Mouse (Mus musculus) CH12.LX (cell line): Measurements from ENCODE around the gene Slc34a1. TPM values are rescaled to one million over a fixed set of nuclear protein-coding genes. Genes with fewer than 3 reads are reported as not detected.
"Not testable (repeated sequence)": the region's sequence is repeated elsewhere in the genome, so short reads cannot be mapped to it uniquely, and the experiment has no call there.

Experiments
- DNase-seq: peaks from one replicate; pipeline ENCODE4 v3.0.0-alpha.2; 2013; ENCODE audit errors: extremely low read depth
- H3K27ac ChIP-seq: 2 replicates; pipeline ENCODE4 v1.5.1; 2012; ENCODE audit warnings: low read depth, mild to moderate bottlenecking, control low read depth, moderate library complexity; ENCODE audit not compliant: insufficient read depth
- H3K27me3 ChIP-seq: replicated peaks from 2 replicates; pipeline ENCODE3; 2012; ENCODE audit warnings: inconsistent platforms
- H3K36me3 ChIP-seq, 2 experiments: replicated peaks in 1 of 2; 2 replicates each; pipeline versions ENCODE3 to v1.6.1; 2012; ENCODE audit warnings: inconsistent platforms in 1 of 2, low read length in 1 of 2, mild to moderate bottlenecking in 1 of 2, mixed read lengths in 1 of 2, moderate library complexity in 1 of 2; ENCODE audit not compliant: control insufficient read depth in 1 of 2, insufficient read depth in 1 of 2
- H3K4me1 ChIP-seq, 2 experiments: 2 replicates each; pipeline ENCODE4 v1.6.1; 2012; ENCODE audit warnings: inconsistent platforms in 1 of 2, moderate library complexity in 1 of 2; ENCODE audit not compliant: insufficient read depth in 2 of 2, control insufficient read depth in 1 of 2
- H3K4me2 ChIP-seq: 2 replicates; pipeline ENCODE4 v1.6.1; 2012; ENCODE audit warnings: low read depth, mild to moderate bottlenecking, control low read depth; ENCODE audit not compliant: poor library complexity, insufficient read depth, severe bottlenecking
- H3K4me3 ChIP-seq, 3 experiments: fragments of 150-350 bp in 1 of 3; sonication (generic) in 1 of 3; replicated peaks in 1 of 3; 2 replicates each; pipeline versions ENCODE3 to v1.5.1; 2011 to 2012; ENCODE audit warnings: low read depth in 2 of 3, low read length in 2 of 3, mild to moderate bottlenecking in 2 of 3, moderate library complexity in 2 of 3, control low read depth in 1 of 3, improper control_type of control experiment in 1 of 3, inconsistent platforms in 1 of 3, mixed read lengths in 1 of 3; ENCODE audit not compliant: poor library complexity in 1 of 3
- H3K79me2 ChIP-seq: replicated peaks from 2 replicates; pipeline ENCODE4 v1.6.1; 2012; ENCODE audit warnings: mild to moderate bottlenecking, moderate library complexity; ENCODE audit not compliant: control insufficient read depth, poor library complexity, insufficient read depth, severe bottlenecking; ENCODE audit errors: extremely low read depth
- H3K9ac ChIP-seq: 2 replicates; pipeline ENCODE4 v1.6.1; 2012; ENCODE audit warnings: low read depth, mild to moderate bottlenecking, control low read depth, moderate library complexity; ENCODE audit not compliant: insufficient read depth
- H3K9me3 ChIP-seq: replicated peaks from 2 replicates; pipeline ENCODE3; 2012; ENCODE audit warnings: low read length, inconsistent platforms, mixed read lengths
- CHD1 ChIP-seq: IDR thresholded peaks from 2 replicates; pipeline ENCODE4 v1.6.1; 2012; ENCODE audit warnings: low read depth, low read length, improper control_type of control experiment, inconsistent platforms
- CTCF ChIP-seq, 2 experiments: IDR thresholded peaks in 1 of 2; conservative IDR thresholded peaks in 1 of 2; 2 replicates each; pipeline ENCODE4 v1.5.1; 2011 to 2012; ENCODE audit warnings: low read depth in 2 of 2, low read length in 2 of 2, improper control_type of control experiment in 1 of 2, inconsistent platforms in 1 of 2, mild to moderate bottlenecking in 1 of 2, moderate library complexity in 1 of 2
- ELF1 ChIP-seq: IDR thresholded peaks from 2 replicates; pipeline ENCODE4 v1.6.1; 2014; ENCODE audit warnings: low read depth, mild to moderate bottlenecking, inconsistent platforms, low read length, improper control_type of control experiment
- EP300 ChIP-seq: IDR thresholded peaks from 2 replicates; pipeline ENCODE4 v1.6.1; 2011; ENCODE audit warnings: low read length, improper control_type of control experiment
- ETS1 ChIP-seq: conservative IDR thresholded peaks from 2 replicates; pipeline ENCODE4 v1.6.1; 2012; ENCODE audit warnings: low read depth, mild to moderate bottlenecking, inconsistent platforms, low read length, improper control_type of control experiment, moderate library complexity
- JUN ChIP-seq: IDR thresholded peaks from 2 replicates; pipeline ENCODE4 v1.6.1; 2011; ENCODE audit warnings: low read depth, mild to moderate bottlenecking, low read length, improper control_type of control experiment, moderate library complexity; ENCODE audit not compliant: insufficient read depth
- MAFK ChIP-seq: IDR thresholded peaks from 2 replicates; pipeline ENCODE4 v1.6.1; 2011; ENCODE audit warnings: low read length, improper control_type of control experiment; ENCODE audit not compliant: insufficient replicate concordance
- MAX ChIP-seq: IDR thresholded peaks from 2 replicates; pipeline ENCODE4 v1.6.1; 2011; ENCODE audit warnings: low read length, improper control_type of control experiment
- MAZ ChIP-seq: IDR thresholded peaks from 2 replicates; pipeline ENCODE4 v1.6.1; 2012; ENCODE audit warnings: low read depth, mild to moderate bottlenecking, inconsistent platforms, low read length, improper control_type of control experiment, moderate library complexity
- MXI1 ChIP-seq: IDR thresholded peaks from 2 replicates; pipeline ENCODE4 v1.6.1; 2011; ENCODE audit warnings: mild to moderate bottlenecking, low read depth, low read length, improper control_type of control experiment
- MYC ChIP-seq: IDR thresholded peaks from 2 replicates; pipeline ENCODE4 v1.6.1; 2011; ENCODE audit warnings: low read depth, mild to moderate bottlenecking, improper control_type of control experiment, low read length
- NELFE ChIP-seq: IDR thresholded peaks from 2 replicates; pipeline ENCODE4 v1.6.1; 2011; ENCODE audit warnings: low read depth, low read length, improper control_type of control experiment
- NRF1 ChIP-seq: IDR thresholded peaks from 2 replicates; pipeline ENCODE4 v1.6.1; 2014; ENCODE audit warnings: low read depth, mild to moderate bottlenecking, inconsistent platforms, low read length, improper control_type of control experiment, moderate library complexity
- POLR2A ChIP-seq: IDR thresholded peaks from 2 replicates; pipeline ENCODE4 v1.6.1; 2011; ENCODE audit warnings: low read depth, mild to moderate bottlenecking, improper control_type of control experiment, low read length
- SIN3A ChIP-seq: IDR thresholded peaks from 2 replicates; pipeline ENCODE4 v1.6.1; 2012; ENCODE audit warnings: low read length, improper control_type of control experiment, inconsistent platforms
- TBP ChIP-seq: conservative IDR thresholded peaks from 2 replicates; pipeline ENCODE4 v1.6.1; 2011; ENCODE audit warnings: low read depth, low read length, improper control_type of control experiment
- TCF12 ChIP-seq: IDR thresholded peaks from 2 replicates; pipeline ENCODE4 v1.6.1; 2014; ENCODE audit warnings: low read depth, mild to moderate bottlenecking, inconsistent platforms, low read length, improper control_type of control experiment
- UBTF ChIP-seq: IDR thresholded peaks from 2 replicates; pipeline ENCODE4 v1.6.1; 2012; ENCODE audit warnings: low read depth, mild to moderate bottlenecking, inconsistent platforms, low read length, improper control_type of control experiment, moderate library complexity
- ZMIZ1 ChIP-seq: IDR thresholded peaks from 2 replicates; pipeline ENCODE4 v1.6.1; 2012; ENCODE audit warnings: low read depth, mild to moderate bottlenecking, inconsistent platforms, low read length, improper control_type of control experiment
- ZNF384 ChIP-seq: IDR thresholded peaks from 2 replicates; pipeline ENCODE4 v1.6.1; 2012; ENCODE audit warnings: low read depth, low read length, improper control_type of control experiment, inconsistent platforms
- dilution Hi-C: fragments of 300-500 bp; cut with MboI; formaldehyde crosslinking; loops from 2 replicates; pipeline ENCODE4 v1.14.3; 2020; ENCODE audit warnings: low sequenced_read_pairs; ENCODE audit not compliant: extremely low pct_unique_long_range_greater_than_20kb, extremely low pct_ligation_motif_present
- in situ Hi-C: fragments of 300-500 bp; cut with MboI; formaldehyde crosslinking; loops from 3 replicates; pipeline ENCODE4 v1.14.3; 2019; ENCODE audit warnings: low sequenced_read_pairs, low pct_ligation_motif_present, low pct_unique_long_range_greater_than_20kb, mixed read lengths
- polyA plus RNA-seq: library from polyadenylated mRNA; unstranded; fragments of >175 nt; gene quantifications from 2 replicates; pipeline ENCODE4 v1.2.1, GENCODE M21; 2012; ENCODE audit warnings: low read depth; ENCODE audit not compliant: insufficient read length
- total RNA-seq, 2 experiments: library from RNA; depleted of rRNA; stranded (reverse); fragments of 300-350 nt in 1 of 2; fragments of >200 nt in 1 of 2; gene quantifications; 2 replicates each; pipeline ENCODE4 v1.2.3; 2012 to 2014

The Slc34a1 gene
- total and polyA plus RNA-seq, 3 experiments, result not detected

DNA sequence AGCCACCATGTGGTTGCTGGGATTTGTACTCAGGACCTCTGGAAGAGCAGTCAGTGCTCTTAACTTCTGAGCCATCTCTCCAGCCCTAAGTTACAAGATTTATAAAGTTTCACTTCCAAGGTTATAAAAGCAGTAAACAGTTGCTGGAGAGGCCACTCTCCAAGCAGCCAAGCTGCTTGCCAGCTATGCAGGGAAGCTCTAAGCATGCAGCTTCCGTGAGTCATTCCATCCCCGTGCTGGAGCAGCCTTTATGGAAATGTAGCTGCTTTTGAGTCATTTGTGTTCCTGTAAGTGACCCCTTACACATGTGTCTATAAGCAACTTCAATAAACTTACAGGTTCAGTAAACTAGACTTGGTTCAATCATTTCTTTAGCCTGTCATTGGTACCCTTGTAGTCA, 32.6 kb downstream of the Slc34a1 start:
- in situ Hi-C loops (no loop called here), dilution Hi-C loops (no loop called here)
- Histone ChIP-seq H3K4me3 (no peak overlapping the region), H3K27me3 (no peaks in the 10 kb centered on the region), H3K79me2 (no peaks in the 10 kb centered on the region), H3K27ac (no peak overlapping the region), H3K4me2 (no peak overlapping the region), H3K4me1 (peaks cover 13 to 40% of the 10 kb centered on the region in 2 experiments), H3K9me3 (peaks cover 6% of the 10 kb centered on the region), H3K9ac (no peak overlapping the region), H3K36me3 (no peaks in the 10 kb centered on the region)
- DNase-seq, result no peak
- TF ChIP-seq UBTF, result no peak
- no peak for TF ChIP-seq ZNF384
- TF ChIP-seq JUN, result no peak
- no peak for TF ChIP-seq ETS1
- TF ChIP-seq MXI1, result no peak
- no peak for TF ChIP-seq MAFK
- TF ChIP-seq CTCF (conservative IDR thresholded peaks at IDR 0.05 in 1 of 2, IDR thresholded peaks at IDR 0.05 in 1 of 2; ENCODE audit: low read depth in 2 of 2, low read length in 2 of 2), result no peak
- no peak for TF ChIP-seq EP300
- no peak for TF ChIP-seq MAX
- TF ChIP-seq NRF1, result no peak
- no peak for TF ChIP-seq MAZ

- H3K4me2 ChIP-seq, result peak overlapping the region; percentile 82
- in situ Hi-C loops (no loop called here), dilution Hi-C loops (no loop called here)
- no peak overlapping the region for H3K27ac ChIP-seq
- H3K36me3 ChIP-seq, result no peaks in the 10 kb centered on the region
- peak; percentile 77 for DNase-seq
- 0 out of 2 replicates have a peak, but pooled peaks have one; percentile 18 for TF ChIP-seq TCF12
- TF ChIP-seq CTCF (conservative IDR thresholded peaks at IDR 0.05 in 1 of 2, IDR thresholded peaks at IDR 0.05 in 1 of 2; ENCODE audit: low read depth in 2 of 2, low read length in 2 of 2), result no peak
- TF ChIP-seq ELF1, result peak; percentile 72
- TF ChIP-seq EP300, result peak; percentile 55
- TF ChIP-seq POLR2A, result peak; percentile 43; the same call in 1 of the 2 replicates
- no peak for TF ChIP-seq SIN3A
- TF ChIP-seq MAX, result no peak
- peak; percentile 96 for TF ChIP-seq TBP
- no peak for TF ChIP-seq CHD1
- TF ChIP-seq ZMIZ1, result peak; percentile 98
- TF ChIP-seq MYC, result no peak
- 0 out of 2 replicates have a peak, but pooled peaks have one; percentile 44 for TF ChIP-seq NELFE
- no peaks in the 10 kb centered on the region for H3K79me2 ChIP-seq
- peaks cover 6% of the 10 kb centered on the region for H3K9me3 ChIP-seq
- H3K4me1 ChIP-seq, result peaks cover 13 to 36% of the 10 kb centered on the region in 2 experiments
- H3K9ac ChIP-seq, result 0 out of 2 replicates have a peak overlapping the region, but pooled peaks have one; percentile 6
- no peaks in the 10 kb centered on the region for H3K27me3 ChIP-seq
- H3K4me3 ChIP-seq, result no peak overlapping the region
Measured at GRCm38 (mm10) chr13:55431889-55432685, 34.1 kb downstream of the Slc34a1 start.

DNA sequence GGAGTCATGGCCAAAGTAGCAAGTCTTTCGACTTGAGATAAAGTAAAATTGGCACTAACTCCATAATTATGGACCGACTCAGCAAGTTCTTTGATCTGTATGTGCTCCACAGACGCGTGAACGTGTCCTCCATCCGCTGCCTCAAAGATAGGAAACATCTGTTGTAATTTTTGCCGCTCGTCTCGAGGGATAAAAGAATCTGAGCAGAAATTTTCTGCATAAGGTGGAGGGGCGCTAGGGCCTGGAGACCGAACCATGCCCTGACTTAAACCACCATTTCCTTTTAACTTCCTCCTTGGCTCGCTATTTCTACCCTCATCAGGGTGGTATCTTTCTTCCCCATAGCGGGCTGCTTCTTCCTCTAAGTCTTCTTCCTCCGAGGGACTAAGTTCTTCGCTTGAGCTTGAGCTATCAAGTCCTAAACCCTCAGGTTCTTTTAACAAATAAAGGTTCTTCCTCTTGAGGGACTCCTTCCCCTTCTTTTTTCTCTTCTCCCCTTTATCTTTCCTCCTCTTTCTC, 39.2 kb downstream of the Slc34a1 start:
- H3K36me3 ChIP-seq, H3K9me3 ChIP-seq, H3K27me3 ChIP-seq, DNase-seq, in situ Hi-C loops, H3K4me3 ChIP-seq, H3K4me2 ChIP-seq, H3K79me2 ChIP-seq, dilution Hi-C loops, H3K9ac ChIP-seq, H3K27ac ChIP-seq: not testable (repeated sequence)
- peaks cover 4 to 13% of the 10 kb centered on the region in 2 experiments for H3K4me1 ChIP-seq
